Mouse (Mus musculus) CH12.LX (cell line): ENCODE measurements around the gene Tmprss11e. TPM values are rescaled to one million over a fixed set of nuclear protein-coding genes. Genes with fewer than 3 reads are reported as not detected.

Experiments used
- DNase-seq: peaks from one replicate; pipeline ENCODE4 v3.0.0-alpha.2; 2013; ENCODE audit errors: extremely low read depth
- H3K27ac ChIP-seq: 2 replicates; pipeline ENCODE4 v1.5.1; 2012; ENCODE audit warnings: low read depth, mild to moderate bottlenecking, control low read depth, moderate library complexity; ENCODE audit not compliant: insufficient read depth
- H3K27me3 ChIP-seq: replicated peaks from 2 replicates; pipeline ENCODE3; 2012; ENCODE audit warnings: inconsistent platforms
- H3K36me3 ChIP-seq, 2 experiments: replicated peaks in 1 of 2; 2 replicates each; pipeline versions ENCODE3 to v1.6.1; 2012; ENCODE audit warnings: inconsistent platforms in 1 of 2, low read length in 1 of 2, mild to moderate bottlenecking in 1 of 2, mixed read lengths in 1 of 2, moderate library complexity in 1 of 2; ENCODE audit not compliant: control insufficient read depth in 1 of 2, insufficient read depth in 1 of 2
- H3K4me1 ChIP-seq, 2 experiments: 2 replicates each; pipeline ENCODE4 v1.6.1; 2012; ENCODE audit warnings: inconsistent platforms in 1 of 2, moderate library complexity in 1 of 2; ENCODE audit not compliant: insufficient read depth in 2 of 2, control insufficient read depth in 1 of 2
- H3K4me2 ChIP-seq: 2 replicates; pipeline ENCODE4 v1.6.1; 2012; ENCODE audit warnings: low read depth, mild to moderate bottlenecking, control low read depth; ENCODE audit not compliant: poor library complexity, insufficient read depth, severe bottlenecking
- H3K4me3 ChIP-seq, 3 experiments: fragments of 150-350 bp in 1 of 3; sonication (generic) in 1 of 3; replicated peaks in 1 of 3; 2 replicates each; pipeline versions ENCODE3 to v1.5.1; 2011 to 2012; ENCODE audit warnings: low read depth in 2 of 3, low read length in 2 of 3, mild to moderate bottlenecking in 2 of 3, moderate library complexity in 2 of 3, control low read depth in 1 of 3, improper control_type of control experiment in 1 of 3, inconsistent platforms in 1 of 3, mixed read lengths in 1 of 3; ENCODE audit not compliant: poor library complexity in 1 of 3
- H3K79me2 ChIP-seq: replicated peaks from 2 replicates; pipeline ENCODE4 v1.6.1; 2012; ENCODE audit warnings: mild to moderate bottlenecking, moderate library complexity; ENCODE audit not compliant: control insufficient read depth, poor library complexity, insufficient read depth, severe bottlenecking; ENCODE audit errors: extremely low read depth
- H3K9ac ChIP-seq: 2 replicates; pipeline ENCODE4 v1.6.1; 2012; ENCODE audit warnings: low read depth, mild to moderate bottlenecking, control low read depth, moderate library complexity; ENCODE audit not compliant: insufficient read depth
- H3K9me3 ChIP-seq: replicated peaks from 2 replicates; pipeline ENCODE3; 2012; ENCODE audit warnings: low read length, inconsistent platforms, mixed read lengths
- BHLHE40 ChIP-seq: IDR thresholded peaks from 2 replicates; pipeline ENCODE4 v1.6.1; 2011; ENCODE audit warnings: mild to moderate bottlenecking, low read depth, low read length, improper control_type of control experiment
- CHD1 ChIP-seq: IDR thresholded peaks from 2 replicates; pipeline ENCODE4 v1.6.1; 2012; ENCODE audit warnings: low read depth, low read length, improper control_type of control experiment, inconsistent platforms
- CTCF ChIP-seq, 2 experiments: IDR thresholded peaks in 1 of 2; conservative IDR thresholded peaks in 1 of 2; 2 replicates each; pipeline ENCODE4 v1.5.1; 2011 to 2012; ENCODE audit warnings: low read depth in 2 of 2, low read length in 2 of 2, improper control_type of control experiment in 1 of 2, inconsistent platforms in 1 of 2, mild to moderate bottlenecking in 1 of 2, moderate library complexity in 1 of 2
- E2F4 ChIP-seq: IDR thresholded peaks from 2 replicates; pipeline ENCODE4 v1.6.1; 2011; ENCODE audit warnings: low read depth, low read length, improper control_type of control experiment; ENCODE audit not compliant: insufficient replicate concordance
- ELF1 ChIP-seq: IDR thresholded peaks from 2 replicates; pipeline ENCODE4 v1.6.1; 2014; ENCODE audit warnings: low read depth, mild to moderate bottlenecking, inconsistent platforms, low read length, improper control_type of control experiment
- EP300 ChIP-seq: IDR thresholded peaks from 2 replicates; pipeline ENCODE4 v1.6.1; 2011; ENCODE audit warnings: low read length, improper control_type of control experiment
- GABPA ChIP-seq: IDR thresholded peaks from 2 replicates; pipeline ENCODE4 v1.6.1; 2012; ENCODE audit warnings: low read depth, low read length, improper control_type of control experiment, inconsistent platforms; ENCODE audit not compliant: insufficient replicate concordance
- JUN ChIP-seq: IDR thresholded peaks from 2 replicates; pipeline ENCODE4 v1.6.1; 2011; ENCODE audit warnings: low read depth, mild to moderate bottlenecking, low read length, improper control_type of control experiment, moderate library complexity; ENCODE audit not compliant: insufficient read depth
- MAFK ChIP-seq: IDR thresholded peaks from 2 replicates; pipeline ENCODE4 v1.6.1; 2011; ENCODE audit warnings: low read length, improper control_type of control experiment; ENCODE audit not compliant: insufficient replicate concordance
- MAX ChIP-seq: IDR thresholded peaks from 2 replicates; pipeline ENCODE4 v1.6.1; 2011; ENCODE audit warnings: low read length, improper control_type of control experiment
- MAZ ChIP-seq: IDR thresholded peaks from 2 replicates; pipeline ENCODE4 v1.6.1; 2012; ENCODE audit warnings: low read depth, mild to moderate bottlenecking, inconsistent platforms, low read length, improper control_type of control experiment, moderate library complexity
- MEF2A ChIP-seq: IDR thresholded peaks from 2 replicates; pipeline ENCODE4 v1.6.1; 2014; ENCODE audit warnings: low read depth, mild to moderate bottlenecking, inconsistent platforms, low read length, improper control_type of control experiment, borderline replicate concordance
- MYC ChIP-seq: IDR thresholded peaks from 2 replicates; pipeline ENCODE4 v1.6.1; 2011; ENCODE audit warnings: low read depth, mild to moderate bottlenecking, improper control_type of control experiment, low read length
- NELFE ChIP-seq: IDR thresholded peaks from 2 replicates; pipeline ENCODE4 v1.6.1; 2011; ENCODE audit warnings: low read depth, low read length, improper control_type of control experiment
- PAX5 ChIP-seq: IDR thresholded peaks from 2 replicates; pipeline ENCODE4 v1.6.1; 2012; ENCODE audit warnings: low read length, inconsistent platforms, mixed read lengths
- POLR2A ChIP-seq: IDR thresholded peaks from 2 replicates; pipeline ENCODE4 v1.6.1; 2011; ENCODE audit warnings: low read depth, mild to moderate bottlenecking, improper control_type of control experiment, low read length
- RAD21 ChIP-seq: IDR thresholded peaks from 2 replicates; pipeline ENCODE4 v1.6.1; 2011; ENCODE audit warnings: low read depth, mild to moderate bottlenecking, low read length, improper control_type of control experiment, moderate library complexity
- RCOR1 ChIP-seq: conservative IDR thresholded peaks from 2 replicates; pipeline ENCODE4 v1.6.1; 2012; ENCODE audit warnings: low read depth, mild to moderate bottlenecking, inconsistent platforms, low read length, improper control_type of control experiment
- SIN3A ChIP-seq: IDR thresholded peaks from 2 replicates; pipeline ENCODE4 v1.6.1; 2012; ENCODE audit warnings: low read length, improper control_type of control experiment, inconsistent platforms
- SMC3 ChIP-seq: IDR thresholded peaks from 2 replicates; pipeline ENCODE4 v1.6.1; 2011; ENCODE audit warnings: low read depth, low read length, improper control_type of control experiment
- TCF12 ChIP-seq: IDR thresholded peaks from 2 replicates; pipeline ENCODE4 v1.6.1; 2014; ENCODE audit warnings: low read depth, mild to moderate bottlenecking, inconsistent platforms, low read length, improper control_type of control experiment
- USF1 ChIP-seq: IDR thresholded peaks from 2 replicates; pipeline ENCODE4 v1.6.1; 2014; ENCODE audit warnings: low read depth, mild to moderate bottlenecking, inconsistent platforms, low read length, improper control_type of control experiment
- USF2 ChIP-seq: conservative IDR thresholded peaks from 2 replicates; pipeline ENCODE4 v1.6.1; 2011; ENCODE audit warnings: low read depth, low read length, improper control_type of control experiment
- ZC3H11A ChIP-seq: IDR thresholded peaks from 2 replicates; pipeline ENCODE4 v1.6.1; 2012; ENCODE audit warnings: low read depth, mild to moderate bottlenecking, inconsistent platforms, low read length, improper control_type of control experiment
- ZKSCAN1 ChIP-seq: IDR thresholded peaks from 2 replicates; pipeline ENCODE4 v1.6.1; 2012; ENCODE audit warnings: low read depth, inconsistent platforms, low read length, improper control_type of control experiment, borderline replicate concordance
- ZNF384 ChIP-seq: IDR thresholded peaks from 2 replicates; pipeline ENCODE4 v1.6.1; 2012; ENCODE audit warnings: low read depth, low read length, improper control_type of control experiment, inconsistent platforms
- dilution Hi-C: fragments of 300-500 bp; cut with MboI; formaldehyde crosslinking; loops from 2 replicates; pipeline ENCODE4 v1.14.3; 2020; ENCODE audit warnings: low sequenced_read_pairs; ENCODE audit not compliant: extremely low pct_unique_long_range_greater_than_20kb, extremely low pct_ligation_motif_present
- in situ Hi-C: fragments of 300-500 bp; cut with MboI; formaldehyde crosslinking; loops from 3 replicates; pipeline ENCODE4 v1.14.3; 2019; ENCODE audit warnings: low sequenced_read_pairs, low pct_ligation_motif_present, low pct_unique_long_range_greater_than_20kb, mixed read lengths
- polyA plus RNA-seq: library from polyadenylated mRNA; unstranded; fragments of >175 nt; gene quantifications from 2 replicates; pipeline ENCODE4 v1.2.1, GENCODE M21; 2012; ENCODE audit warnings: low read depth; ENCODE audit not compliant: insufficient read length
- total RNA-seq, 2 experiments: library from RNA; depleted of rRNA; stranded (reverse); fragments of 300-350 nt in 1 of 2; fragments of >200 nt in 1 of 2; gene quantifications; 2 replicates each; pipeline ENCODE4 v1.2.3; 2012 to 2014

The Tmprss11e gene
- total and polyA plus RNA-seq, 3 experiments, result not detected

GRCm38 (mm10) chr5:86792249-86792648, 46.6 kb upstream of the Tmprss11e start:
- H3K9ac ChIP-seq, result no peak overlapping the region
- in situ Hi-C loops, result no loop called here
- H3K4me1 ChIP-seq, result peaks cover 0 to 1% of the 10 kb centered on the region in 2 experiments; a peak in 1 of 4 replicates
- no peaks in the 10 kb centered on the region for H3K9me3 ChIP-seq
- no peaks in the 10 kb centered on the region for H3K79me2 ChIP-seq
- no peaks in the 10 kb centered on the region for H3K36me3 ChIP-seq
- TF ChIP-seq USF1 (no peak), CHD1 (no peak), POLR2A (no peak), MEF2A (no peak), MAX (no peak), EP300 (no peak), NELFE (no peak), ZC3H11A (no peak), PAX5 (no peak), JUN (no peak), RCOR1 (no peak), E2F4 (no peak), CTCF (conservative IDR thresholded peaks at IDR 0.05 in 1 of 2, IDR thresholded peaks at IDR 0.05 in 1 of 2; ENCODE audit: low read depth in 2 of 2, low read length in 2 of 2) (no peak), GABPA (no peak), ELF1 (no peak), MAZ (no peak), ZKSCAN1 (no peak)
- DNase-seq, result no peak
- H3K4me3 ChIP-seq, result no peak overlapping the region
- peaks cover 3% of the 10 kb centered on the region for H3K27me3 ChIP-seq
- dilution Hi-C loops, result no loop called here
- no peak overlapping the region for H3K4me2 ChIP-seq
- H3K27ac ChIP-seq, result no peak overlapping the region

- DNase-seq, result no peak
- dilution Hi-C loops (no loop called here), in situ Hi-C loops (no loop called here)
- Histone ChIP-seq H3K9ac (no peak overlapping the region), H3K4me3 (no peak overlapping the region), H3K79me2 (no peaks in the 10 kb centered on the region), H3K4me1 (no peaks in the 10 kb centered on the region), H3K4me2 (peak overlapping the region; percentile 60; the same call in 1 of the 2 replicates), H3K9me3 (no peaks in the 10 kb centered on the region), H3K27ac (no peak overlapping the region), H3K36me3 (no peaks in the 10 kb centered on the region), H3K27me3 (peaks cover 3% of the 10 kb centered on the region)
- TF ChIP-seq ZNF384 (peak; percentile 61), TCF12 (no peak), GABPA (no peak), JUN (no peak), ELF1 (no peak), ZC3H11A (no peak), RAD21 (peak; percentile 30), CHD1 (no peak), PAX5 (no peak), SMC3 (peak; percentile 25), USF2 (no peak), MAFK (no peak), BHLHE40 (no peak), MAZ (no peak), USF1 (no peak), CTCF (conservative IDR thresholded peaks at IDR 0.05 in 1 of 2, IDR thresholded peaks at IDR 0.05 in 1 of 2; ENCODE audit: low read depth in 2 of 2, low read length in 2 of 2) (peak in 1 of 2 experiments; percentile 51; a peak in 2 of 4 replicates), MAX (no peak), SIN3A (no peak), MYC (no peak)
Observed at GRCm38 (mm10) chr5:86789954-86790353, 44.3 kb upstream of the Tmprss11e start.
